Mouse (Mus musculus) lung, adult 2 months (tissue): Measurements from ENCODE around the gene Ppp1r16b. TPM values are rescaled to one million over a fixed set of nuclear protein-coding genes. Genes with fewer than 3 reads are reported as not detected.

Experiments
- DNase-seq: peaks from one replicate; pipeline ENCODE4 v3.0.0; 2022
- H3K4me1 ChIP-seq: fragments of 200-500 bp; 2 replicates; pipeline ENCODE4 v1.6.1; 2011; ENCODE audit warnings: low read length; ENCODE audit not compliant: control insufficient read depth, insufficient read depth
- H3K4me3 ChIP-seq: fragments of 200-500 bp; replicated peaks from 2 replicates; pipeline ENCODE3; 2011; ENCODE audit warnings: low read depth, mild to moderate bottlenecking, control low read depth, low read length; ENCODE audit errors: extremely low read depth
- CTCF ChIP-seq: fragments of 200-500 bp; IDR thresholded peaks from 2 replicates; pipeline ENCODE4 v1.5.1; 2011; ENCODE audit warnings: mild to moderate bottlenecking, low read length, control low read depth; ENCODE audit not compliant: insufficient read depth
- POLR2A ChIP-seq: fragments of 200-500 bp; IDR thresholded peaks from 2 replicates; pipeline ENCODE4 v1.6.1; 2011; ENCODE audit warnings: low read depth, mild to moderate bottlenecking, control low read depth, low read length, borderline replicate concordance; ENCODE audit errors: extremely low read depth
- WGBS: fragments of 180-500 bp; shearing (Covaris S2); methylation state at CpG from one replicate; pipeline ENCODE4 v1.1.7; 2018; 5-methylcytosine and 5-hydroxymethylcytosine counted together
- polyA plus RNA-seq: library from polyadenylated mRNA; depleted of rRNA; stranded (reverse); fragments of >200 nt; gene quantifications from 2 replicates; pipeline ENCODE4 v1.2.3, GENCODE M21; 2012

The Ppp1r16b gene
- polyA plus RNA-seq, 1 experiment, result 43.5 TPM

GRCm38 (mm10) chr2:158700535-158701256 is 35.5 kb downstream of the Ppp1r16b start:
- H3K4me1 ChIP-seq, result peaks cover 24% of the 10 kb centered on the region
- no peak for DNase-seq
- 83% methylated on average over 17 of the region's 17 CpGs for WGBS
- no peak overlapping the region for H3K4me3 ChIP-seq
- no peak for TF ChIP-seq CTCF
- TF ChIP-seq POLR2A, result no peak

GRCm38 (mm10) chr2:158701505-158701904 is 36.3 kb downstream of the Ppp1r16b start:
- no peak for DNase-seq
- WGBS, result 51% methylated on average over 9 of the region's 9 CpGs

GRCm38 (mm10) chr2:158702176-158702575 is 37.0 kb downstream of the Ppp1r16b start:
- 26% methylated on average over 5 of the region's 5 CpGs for WGBS
- Histone ChIP-seq H3K4me1 (peaks cover 15% of the 10 kb centered on the region), H3K4me3 (no peak overlapping the region)
- TF ChIP-seq POLR2A (no peak), CTCF (no peak)
- no peak for DNase-seq

More at GRCm38 (mm10) chr2:158701505-158701904, 36.3 kb downstream of the Ppp1r16b start:
- Histone ChIP-seq H3K4me3 (no peak overlapping the region), H3K4me1 (peaks cover 18% of the 10 kb centered on the region)
- TF ChIP-seq POLR2A (no peak), CTCF (no peak)

GRCm38 (mm10) chr2:158704720-158705119 is 39.5 kb downstream of the Ppp1r16b start:
- no peak for TF ChIP-seq POLR2A
- TF ChIP-seq CTCF, result no peak
- Histone ChIP-seq H3K4me1 (peaks cover 19% of the 10 kb centered on the region), H3K4me3 (no peak overlapping the region)
- 74% methylated on average over 3 of the region's 3 CpGs for WGBS
- no peak for DNase-seq

GRCm38 (mm10) chr2:158705529-158705928 is 40.3 kb downstream of the Ppp1r16b start:
- peaks cover 15% of the 10 kb centered on the region for H3K4me1 ChIP-seq
- no peak for DNase-seq
- no peak overlapping the region for H3K4me3 ChIP-seq
- 66% methylated on average over 6 of the region's 6 CpGs for WGBS
- TF ChIP-seq POLR2A (no peak), CTCF (no peak)

GRCm38 (mm10) chr2:158706704-158707408 is 41.7 kb downstream of the Ppp1r16b start:
- WGBS, result 68% methylated on average over 10 of the region's 10 CpGs
- no peak for TF ChIP-seq CTCF
- TF ChIP-seq POLR2A, result no peak
- no peak for DNase-seq
- no peak overlapping the region for H3K4me3 ChIP-seq
- peaks cover 11% of the 10 kb centered on the region for H3K4me1 ChIP-seq

GRCm38 (mm10) chr2:158708121-158708520 is 42.9 kb downstream of the Ppp1r16b start:
- 48% methylated on average over 12 of the region's 12 CpGs for WGBS
- H3K4me1 ChIP-seq, result peaks cover 5% of the 10 kb centered on the region; the same call in 1 of the 2 replicates
- H3K4me3 ChIP-seq, result no peak overlapping the region
- TF ChIP-seq CTCF, result no peak
- no peak for TF ChIP-seq POLR2A
- no peak for DNase-seq

GRCm38 (mm10) chr2:158711929-158712751 is 46.9 kb downstream of the Ppp1r16b start:
- WGBS, result 36% methylated on average over 12 of the region's 12 CpGs
- TF ChIP-seq CTCF, result no peak
- no peak for TF ChIP-seq POLR2A
- Histone ChIP-seq H3K4me1 (peaks cover 5% of the 10 kb centered on the region; the same call in 1 of the 2 replicates), H3K4me3 (no peak overlapping the region)
- no peak for DNase-seq

GRCm38 (mm10) chr2:158714826-158715225 is 49.6 kb downstream of the Ppp1r16b start:
- peaks cover 10% of the 10 kb centered on the region for H3K4me1 ChIP-seq
- DNase-seq, result no peak
- 64% methylated on average over 6 of the region's 6 CpGs for WGBS

More at GRCm38 (mm10) chr2:158714826-158715225, 49.6 kb downstream of the Ppp1r16b start:
- no peak overlapping the region for H3K4me3 ChIP-seq
- TF ChIP-seq POLR2A (no peak), CTCF (no peak)
